Mouse (Mus musculus): ENCODE data around the gene Pdx1.

DNA sequence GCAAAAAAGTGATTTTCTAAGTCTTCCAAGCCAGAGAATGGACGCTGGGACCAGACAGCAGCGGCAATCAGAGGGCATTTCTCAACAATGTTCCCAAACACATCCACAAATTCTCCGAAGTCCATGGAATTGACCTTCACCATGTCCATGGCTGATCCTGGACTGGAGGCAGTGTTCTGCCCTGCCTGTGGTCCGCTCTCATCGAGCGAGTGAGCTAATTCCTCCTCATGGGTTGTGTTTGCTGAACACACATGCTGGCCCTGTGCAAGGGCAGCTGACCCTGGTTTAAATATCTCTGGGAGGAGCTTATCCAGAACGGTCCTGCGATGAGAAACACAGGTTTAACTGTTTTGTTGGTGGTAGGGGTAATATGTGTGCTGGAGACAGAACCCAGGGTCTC, 52.4 kb downstream of the Pdx1 start, which contains the start of gene Urad:
- TF ChIP-seq CTCF (IDR thresholded peaks at IDR 0.05; ENCODE audit: insufficient read depth, low read length) (no peak), POLR2A (IDR thresholded peaks at IDR 0.05; ENCODE audit: borderline replicate concordance, extremely low read depth, low read depth, low read length) (no peak)

All from lung, adult 2 months (tissue).